Mouse (Mus musculus): Measurements from ENCODE around the gene Hmg20a.

Hmg20a gene

DNA sequence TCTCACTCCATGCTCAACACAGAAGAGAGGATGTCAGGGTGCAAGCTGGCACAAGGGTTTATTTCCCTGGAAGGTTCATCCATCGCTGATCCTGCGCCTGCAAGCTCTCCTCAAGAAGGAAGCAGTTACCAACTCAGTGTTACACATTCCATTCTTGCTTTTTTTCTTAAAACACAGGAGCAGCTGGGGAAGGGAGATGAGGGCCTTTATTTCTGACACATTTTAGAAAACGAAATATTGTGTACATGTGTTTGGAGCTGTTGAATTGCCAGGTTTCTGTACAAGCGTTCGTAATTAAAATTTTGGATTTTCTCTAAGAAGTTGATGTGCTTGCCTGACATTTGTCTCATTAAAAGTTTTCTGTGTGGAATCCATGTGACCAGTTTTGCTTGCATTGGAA is 78.2 kb downstream of the Hmg20a start:
- no peak for DNase-seq (ENCODE audit: low read depth, low spot score)

DNA sequence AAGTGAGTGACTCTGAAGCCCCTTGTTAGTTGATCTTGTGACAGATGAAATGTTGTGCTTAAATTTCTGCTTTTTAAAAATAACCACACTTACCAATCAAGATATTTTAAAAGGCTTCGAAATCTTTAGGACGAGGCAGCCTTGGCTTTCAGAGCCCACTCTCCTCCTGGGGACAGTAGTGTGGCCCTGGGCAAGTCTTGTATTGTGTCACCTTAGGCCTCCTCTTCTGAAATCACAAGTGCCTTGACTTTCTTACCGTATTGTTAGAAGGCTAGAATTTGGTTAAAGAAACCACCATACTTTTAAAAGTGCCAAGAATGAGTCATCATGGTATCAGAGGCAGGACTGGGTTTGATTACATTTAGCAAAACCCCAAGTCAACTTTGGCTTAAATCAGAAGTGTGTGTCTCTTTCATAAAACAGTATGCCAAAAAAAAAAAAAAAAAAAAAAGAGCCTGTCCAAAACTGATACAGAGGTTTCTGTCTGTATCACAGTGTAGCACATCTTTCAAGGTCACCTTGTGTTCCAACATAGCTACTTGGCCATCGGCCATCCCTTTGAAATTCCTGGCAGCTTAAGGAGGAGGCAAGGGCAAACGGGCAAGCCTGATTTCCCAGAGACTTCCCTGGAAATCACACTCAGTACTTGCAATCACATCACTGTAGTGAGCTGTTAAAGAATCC is 78.9 kb downstream of the Hmg20a start:
- DNase-seq (ENCODE audit: low read depth, low spot score): peak; percentile 57

DNA sequence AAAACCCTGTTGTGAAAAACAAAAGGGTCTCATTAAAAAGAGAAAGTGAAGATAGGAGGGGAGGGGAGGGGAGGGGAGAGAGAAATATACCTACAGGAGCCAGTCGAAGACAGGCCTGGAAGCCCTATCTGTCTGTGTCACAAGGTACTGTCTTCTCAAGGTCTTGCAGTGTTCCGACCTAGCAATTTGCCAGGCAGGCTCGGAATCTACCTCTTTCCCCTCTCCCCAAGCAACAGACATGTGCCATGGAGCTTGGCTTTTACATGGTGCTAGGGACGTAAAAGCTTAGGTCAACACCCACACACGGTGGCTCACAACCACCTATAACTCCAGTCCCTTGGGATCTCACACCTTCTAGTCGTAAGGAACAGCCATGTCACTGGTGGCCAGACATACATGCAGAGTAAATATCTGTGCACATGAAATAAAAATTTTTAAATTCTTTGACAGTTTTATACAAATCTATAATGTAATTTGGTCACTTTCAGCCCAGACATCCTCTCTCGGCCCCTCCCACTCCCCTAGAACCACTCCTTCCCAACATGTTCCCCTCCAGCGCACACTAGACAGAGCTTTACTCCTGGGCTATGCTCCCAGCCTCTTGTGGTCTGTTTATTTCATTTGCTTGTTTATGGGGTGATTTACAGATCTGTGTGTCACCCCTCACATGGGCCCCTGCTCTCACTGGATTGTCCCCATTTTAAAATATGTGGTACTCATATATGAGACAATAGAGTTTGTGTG is 81.1 kb downstream of the Hmg20a start:
- no peak for DNase-seq (ENCODE audit: low read depth, low spot score)

DNA sequence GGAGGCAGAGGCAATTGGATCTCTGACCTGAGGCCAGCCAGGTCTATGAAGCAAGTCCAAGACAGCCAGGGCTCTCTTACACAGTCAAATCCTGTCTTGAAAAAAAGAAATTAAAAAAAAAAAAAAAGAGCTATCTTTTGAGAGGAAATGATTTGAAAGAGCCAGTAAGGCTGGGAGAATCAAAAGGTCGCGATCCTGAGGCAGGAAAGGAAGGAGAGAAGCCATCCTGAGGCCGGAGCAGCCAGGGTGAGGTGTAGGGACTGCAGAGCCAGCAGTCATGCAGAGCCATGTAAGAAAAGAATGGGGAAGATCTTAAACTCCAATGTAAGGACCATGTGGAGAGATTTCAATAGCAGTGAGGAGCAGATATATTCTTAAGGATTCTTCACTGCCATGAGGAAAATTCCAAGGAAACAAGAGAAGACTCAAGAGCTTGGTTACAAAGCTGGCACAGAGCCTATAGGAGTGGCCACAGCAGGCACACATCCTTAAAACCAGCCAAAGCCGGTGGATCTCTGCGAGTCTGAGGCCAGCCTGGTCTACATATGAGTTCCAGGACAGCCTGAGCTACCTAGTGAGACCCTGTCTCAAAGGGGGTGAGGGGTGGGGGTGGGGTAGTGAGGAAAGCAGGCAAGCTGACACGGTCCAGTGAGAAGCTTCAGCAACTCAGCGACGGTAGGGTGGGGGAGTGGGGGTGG is 82.6 kb downstream of the Hmg20a start:
- DNase-seq (ENCODE audit: low read depth, low spot score): peak; percentile 40

DNA sequence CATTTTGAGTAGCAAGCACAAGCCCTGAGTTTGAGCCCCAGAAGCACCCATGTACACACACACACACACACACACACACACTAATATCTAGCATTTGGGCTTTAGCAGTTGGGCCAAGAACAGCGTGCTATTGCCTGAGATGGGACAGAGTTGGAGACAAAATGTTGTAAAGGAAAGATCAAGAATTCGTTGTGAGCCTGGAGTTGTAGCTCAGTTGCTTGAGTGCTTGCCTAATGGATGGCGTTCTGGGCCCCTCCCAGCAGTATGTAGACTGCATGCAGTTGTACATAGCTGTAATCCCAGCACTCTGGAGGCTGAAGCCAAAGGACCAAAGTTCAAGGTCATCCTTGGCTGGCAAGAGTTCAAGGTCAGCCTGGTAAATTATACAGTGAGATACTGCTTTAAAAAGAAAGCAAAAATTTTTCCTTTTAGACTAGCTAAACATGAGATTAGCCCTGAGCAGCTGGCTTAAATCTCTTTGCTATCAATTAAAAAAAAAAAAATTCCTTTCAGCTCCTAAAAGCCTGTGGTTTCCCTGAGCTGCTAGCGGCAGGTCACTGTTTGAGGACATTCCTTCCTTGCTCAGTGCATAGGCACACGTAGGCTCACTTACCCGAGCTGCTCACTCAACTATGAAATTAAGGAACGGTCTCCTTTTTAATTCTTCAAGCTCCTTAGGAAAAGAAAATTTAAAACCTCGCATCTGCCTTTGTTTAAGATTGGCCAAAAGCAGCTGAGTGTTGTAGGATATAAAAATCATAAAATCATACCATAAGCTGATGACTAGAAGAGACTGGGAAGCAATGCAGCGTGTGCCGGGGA is 83.5 kb downstream of the Hmg20a start:
- peak; percentile 27 for DNase-seq (ENCODE audit: low read depth, low spot score)

DNA sequence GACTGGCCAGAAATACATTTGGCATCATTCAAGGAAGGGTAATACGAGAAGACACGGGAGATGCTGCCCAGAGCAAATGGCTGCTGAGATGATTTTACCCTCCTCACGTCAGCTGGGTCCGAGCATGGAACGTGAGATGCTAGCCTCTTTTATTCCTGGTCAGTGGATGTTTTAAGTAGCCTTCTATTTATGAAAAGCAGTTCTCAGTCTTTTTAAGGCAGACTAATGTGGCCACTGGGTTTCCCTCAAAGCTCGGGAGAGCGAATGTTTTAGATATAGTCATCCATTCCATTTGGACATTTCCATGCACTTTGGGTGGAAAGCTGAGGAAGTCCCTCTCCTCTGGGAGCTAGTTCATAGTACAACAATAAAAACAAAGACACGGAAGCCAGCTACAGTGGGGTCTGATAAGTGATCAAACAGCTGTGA is 84.1 kb downstream of the Hmg20a start:
- no peak for DNase-seq (ENCODE audit: low read depth, low spot score)

DNA sequence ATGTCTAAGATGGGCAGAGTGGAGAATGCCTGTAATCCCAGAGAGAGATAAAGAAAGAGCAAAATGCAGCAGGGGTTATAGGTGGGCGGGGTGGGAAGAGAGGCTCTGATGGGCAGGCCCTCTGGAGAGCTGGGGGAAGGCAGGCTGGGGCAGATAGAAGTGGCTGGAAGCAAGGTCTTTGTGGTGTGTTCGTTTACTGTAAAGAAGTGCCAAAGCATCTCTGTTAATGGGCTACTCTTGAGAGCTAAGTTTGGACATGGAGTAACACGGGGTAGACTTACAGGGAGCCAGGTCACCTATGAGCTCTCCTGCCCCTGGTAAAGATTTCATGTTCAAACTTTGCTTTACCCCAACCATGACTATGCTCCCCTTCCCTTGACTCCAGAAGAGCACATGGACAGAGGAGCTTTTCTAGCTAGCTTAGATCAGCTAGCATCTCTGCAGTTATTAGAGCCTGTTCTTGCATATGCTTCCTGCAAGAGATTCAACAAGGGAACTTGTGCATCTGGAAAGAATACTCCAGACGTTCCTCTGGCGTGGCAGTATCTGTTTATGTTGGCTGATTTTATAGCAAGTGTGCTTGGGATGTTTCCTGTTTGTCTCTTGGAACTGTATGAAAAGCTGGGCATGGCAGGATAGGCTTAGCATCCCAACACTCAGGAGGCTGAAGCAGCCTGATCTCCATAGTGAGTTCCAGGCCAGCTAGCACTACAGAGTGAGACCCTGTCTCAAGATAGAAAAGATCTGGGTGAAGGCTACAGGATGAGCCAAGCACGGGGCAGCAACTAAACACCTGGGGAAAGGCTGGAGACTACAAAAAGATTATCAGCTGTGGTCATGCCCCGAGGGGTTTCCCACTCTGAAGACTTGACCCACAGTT is 85.5 kb downstream of the Hmg20a start:
- no peak for DNase-seq (ENCODE audit: low read depth, low spot score)

DNA sequence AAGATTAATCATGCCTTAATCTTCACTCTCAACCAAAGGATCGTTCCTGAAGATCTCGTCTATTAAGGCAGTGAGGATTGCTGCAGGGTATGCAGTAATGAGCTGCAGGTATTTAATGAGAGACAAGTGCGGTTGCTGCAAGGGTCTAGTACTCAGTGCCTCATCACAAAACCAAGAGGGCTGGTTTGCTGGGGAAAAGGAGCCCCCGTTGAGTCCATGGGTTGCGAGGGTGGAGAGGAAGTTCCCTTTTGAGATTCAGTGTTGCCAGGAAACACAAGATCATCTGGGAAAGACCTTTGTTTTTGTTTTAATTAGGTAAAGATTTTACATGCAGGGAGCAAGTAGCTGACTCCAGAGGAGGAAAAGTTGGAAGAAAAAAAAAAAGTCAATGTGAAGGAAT is 86.1 kb downstream of the Hmg20a start:
- no peak for DNase-seq (ENCODE audit: low read depth, low spot score)

DNA sequence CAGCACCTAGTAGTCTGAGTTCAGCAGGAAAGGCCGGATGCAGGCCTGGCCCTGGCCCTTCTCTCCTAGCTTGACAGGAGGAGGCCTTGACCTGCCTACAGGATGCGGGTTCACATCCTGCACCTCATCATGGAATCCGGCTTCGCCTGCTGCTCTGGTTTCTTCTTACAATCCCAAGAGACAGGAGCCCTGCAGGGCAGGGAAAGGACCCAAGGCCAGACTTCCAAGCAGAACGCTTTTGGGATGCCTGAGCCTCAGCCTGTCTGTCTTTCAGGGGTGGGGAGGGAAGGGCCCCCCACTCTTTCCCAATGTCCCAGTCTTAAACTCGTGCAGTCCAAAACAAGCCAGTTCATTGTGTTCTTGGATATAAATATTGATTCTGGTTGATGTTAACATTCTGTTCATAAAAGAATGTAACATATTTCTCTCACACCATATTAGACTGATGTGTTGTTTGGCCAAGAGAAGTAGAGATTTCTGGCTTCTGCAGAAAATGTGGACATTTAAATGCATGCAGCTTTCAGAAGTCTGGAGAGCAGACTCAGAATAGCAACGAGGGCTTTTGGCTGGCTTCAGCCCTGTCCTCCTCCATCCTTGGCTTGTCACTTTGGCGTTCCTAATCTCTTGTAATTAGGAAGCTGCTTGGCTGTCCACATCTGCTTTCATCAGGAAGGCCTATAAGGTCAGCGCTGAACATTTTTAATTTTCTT is 86.8 kb downstream of the Hmg20a start:
- no peak for DNase-seq (ENCODE audit: low read depth, low spot score)

DNA sequence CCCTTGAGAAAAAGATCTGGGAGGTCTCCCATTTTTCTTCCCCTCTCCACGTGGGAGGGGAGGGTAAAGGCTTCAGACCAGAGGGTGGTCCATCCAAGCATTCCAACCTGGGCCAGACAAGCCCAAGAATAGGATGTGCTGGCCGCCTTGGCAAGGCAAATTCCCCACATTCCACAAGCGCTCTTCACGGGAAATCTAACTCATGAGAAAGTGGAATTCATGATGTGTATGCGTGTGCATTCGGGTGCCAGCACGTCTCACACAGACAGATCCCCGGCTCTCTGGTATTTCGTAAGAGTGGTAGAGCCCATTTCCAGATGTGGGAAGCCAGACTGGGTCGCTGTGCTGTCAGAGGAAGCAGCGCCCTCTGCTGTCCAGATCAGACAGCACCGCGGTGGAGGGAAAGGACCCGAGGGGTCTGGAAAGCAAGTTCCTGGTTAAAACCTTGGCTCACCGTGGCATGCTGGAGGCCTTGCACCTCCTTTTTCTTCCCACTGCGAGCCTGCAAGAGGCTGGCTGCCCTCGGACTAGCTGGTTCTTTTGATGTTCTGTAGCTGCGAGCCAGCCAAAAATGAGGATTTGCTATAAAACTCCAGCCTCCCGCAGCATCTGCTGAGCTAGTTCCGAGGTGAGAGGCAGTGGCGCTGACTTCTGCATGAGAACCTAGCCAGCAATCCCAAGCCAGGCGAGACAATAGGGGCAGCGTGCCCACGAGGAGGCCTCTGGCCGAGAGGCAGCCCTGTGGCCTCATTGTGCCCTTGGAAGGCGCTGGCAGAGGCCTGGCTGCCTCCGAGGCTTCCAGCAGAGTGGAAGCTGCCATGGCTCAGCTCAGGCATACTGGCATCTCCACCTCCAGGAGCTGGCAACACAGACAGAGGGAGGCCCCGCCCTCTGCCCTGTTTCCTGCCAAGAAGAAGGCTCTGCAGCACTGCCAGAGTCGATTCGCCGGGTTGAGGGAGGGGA is 87.7 kb downstream of the Hmg20a start:
- DNase-seq (ENCODE audit: low read depth, low spot score): peak; percentile 93

DNA sequence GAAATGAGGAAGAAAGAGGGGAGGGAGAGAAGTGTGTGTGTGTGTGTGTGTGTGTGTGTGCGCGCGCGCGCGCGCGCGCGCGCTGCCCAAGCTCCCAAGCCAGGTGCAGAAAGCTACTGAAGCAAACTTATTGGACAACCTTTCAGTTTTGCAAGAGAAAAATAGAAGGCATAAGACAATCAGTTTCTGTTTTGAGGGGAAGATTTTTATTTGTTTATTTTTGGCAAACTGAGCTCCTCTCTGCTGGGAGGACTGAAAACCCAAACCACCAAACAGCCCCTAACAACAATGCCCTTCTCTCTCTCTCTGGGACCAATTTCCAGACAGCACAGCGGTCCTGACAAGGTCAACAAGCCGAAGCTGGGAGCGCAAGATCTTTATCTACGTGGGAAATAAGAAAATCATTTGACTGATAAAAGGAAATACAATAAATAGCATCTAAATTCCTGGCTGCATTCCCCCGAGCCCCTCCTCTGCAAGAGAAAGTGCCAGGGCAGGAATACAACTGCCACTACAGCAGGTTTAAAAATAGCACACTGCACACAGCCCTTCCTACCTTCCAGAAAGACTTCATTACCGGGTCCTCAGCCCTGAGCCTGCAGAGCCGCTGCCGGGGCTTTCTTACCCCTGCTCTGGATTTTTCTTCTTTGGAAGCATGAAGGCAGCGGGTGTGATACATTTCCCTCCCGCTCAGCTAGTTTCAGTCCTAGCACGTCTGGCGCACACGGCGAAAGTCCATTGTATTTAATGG is 88.7 kb downstream of the Hmg20a start:
- DNase-seq (ENCODE audit: low read depth, low spot score): peak; percentile 20

DNA sequence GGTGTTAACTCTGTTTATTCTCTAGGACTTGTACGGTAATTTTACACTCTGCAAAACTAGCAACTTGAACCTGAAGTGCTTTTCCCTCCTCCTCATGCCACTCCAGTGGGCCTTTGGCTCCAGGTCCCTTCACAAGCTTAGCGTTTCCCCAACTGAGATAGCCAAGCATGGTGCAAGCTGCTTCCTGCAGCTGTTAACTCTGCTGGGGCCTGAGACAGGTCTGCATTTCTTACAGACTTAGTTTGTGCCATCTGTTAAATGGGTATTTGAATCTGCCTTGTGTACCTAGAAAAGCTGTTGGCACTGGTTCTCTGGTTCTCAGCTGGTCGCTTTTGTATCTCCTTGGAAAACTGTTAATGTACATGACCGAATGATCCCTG is 89.3 kb downstream of the Hmg20a start:
- DNase-seq (ENCODE audit: low read depth, low spot score): no peak

DNA sequence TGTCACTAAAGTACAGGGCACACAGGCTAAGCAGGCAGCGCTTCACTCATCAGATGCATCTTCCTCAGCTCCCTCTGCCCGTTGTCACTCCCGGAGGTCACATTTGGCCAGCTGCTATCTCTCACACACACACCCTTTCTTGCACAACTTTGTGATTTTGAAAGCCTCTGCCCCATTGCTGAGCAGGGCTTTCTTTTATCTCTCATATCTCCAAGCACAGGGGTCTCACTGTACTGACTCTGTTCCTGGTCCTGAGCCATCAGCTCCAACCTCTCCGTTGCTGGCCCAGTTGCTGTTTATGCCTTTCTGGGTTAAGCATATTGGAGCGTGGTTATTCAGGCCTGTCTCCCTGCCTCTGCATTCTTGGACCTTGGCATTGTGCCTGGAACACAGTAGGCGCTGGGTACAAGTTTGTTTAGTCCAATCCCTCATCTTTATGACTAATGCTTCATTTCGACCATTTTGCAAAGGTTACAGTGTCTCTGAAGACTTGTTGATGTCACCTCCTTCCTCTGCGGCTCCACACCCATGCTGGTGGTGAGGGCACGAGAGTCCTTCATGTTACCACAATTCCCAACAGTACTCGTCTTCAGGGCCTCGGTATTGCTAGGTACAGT is 90.5 kb downstream of the Hmg20a start:
- no peak for DNase-seq (ENCODE audit: low read depth, low spot score)

DNA sequence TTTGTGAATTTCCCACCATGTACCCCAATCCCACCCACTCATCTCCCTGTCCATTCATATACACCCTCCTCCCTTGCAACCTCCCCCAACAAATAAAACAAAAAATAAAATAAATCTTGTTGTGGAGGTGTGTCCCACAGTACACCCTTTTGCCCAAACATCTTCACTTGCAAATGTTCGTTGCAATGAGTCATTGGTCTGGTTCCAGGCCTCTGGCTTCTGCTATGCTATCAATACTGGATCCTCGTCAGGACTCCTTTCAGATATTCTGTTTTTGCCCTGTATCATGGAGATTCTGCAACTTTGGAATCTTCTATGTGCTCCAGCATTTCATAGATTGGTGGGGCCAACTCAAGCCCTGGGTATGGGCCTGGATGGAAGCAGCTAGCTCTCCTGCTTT is 91.9 kb downstream of the Hmg20a start:
- no peak for DNase-seq (ENCODE audit: low read depth, low spot score)

DNA sequence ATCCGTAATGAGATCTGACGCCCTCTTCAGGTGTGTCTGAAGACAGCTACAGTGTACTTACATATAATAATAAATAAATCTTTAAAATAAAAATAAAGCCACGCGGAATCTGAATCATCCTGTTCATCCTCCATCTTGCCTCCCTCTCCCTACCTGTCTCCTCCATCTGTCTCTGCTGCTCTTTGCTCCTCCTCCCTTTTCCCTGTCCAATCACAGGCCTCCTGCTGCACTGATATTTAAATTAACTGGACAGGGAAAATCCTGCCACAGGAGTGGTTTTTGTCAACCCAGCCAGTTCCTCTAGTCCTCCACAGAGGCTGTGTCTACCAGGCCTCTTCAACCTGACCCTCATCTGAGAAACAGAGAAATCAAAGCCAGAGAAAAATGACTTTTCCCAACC is 94.1 kb downstream of the Hmg20a start:
- DNase-seq (ENCODE audit: low read depth, low spot score): peak; percentile 63

DNA sequence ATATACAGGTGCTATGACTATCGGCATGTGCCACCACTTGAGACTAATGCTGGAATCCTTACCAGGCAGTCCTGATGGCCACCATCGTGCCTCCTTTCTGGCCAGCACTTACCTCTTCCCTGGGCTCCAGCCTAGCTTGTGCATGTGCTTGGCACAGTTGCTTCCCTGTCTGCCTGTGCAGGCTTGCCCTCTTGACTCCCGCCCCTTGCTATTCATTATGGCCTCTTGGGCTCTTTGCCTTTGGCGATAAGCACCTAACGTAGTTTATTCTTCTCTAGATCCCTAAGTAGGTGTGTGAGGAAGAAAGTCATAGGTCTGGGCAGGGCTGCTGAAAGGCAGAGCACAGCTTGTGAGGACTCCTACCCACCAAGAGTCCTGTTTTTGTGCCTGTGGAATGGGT is 96.7 kb downstream of the Hmg20a start:
- no peak for DNase-seq (ENCODE audit: low read depth, low spot score)

DNA sequence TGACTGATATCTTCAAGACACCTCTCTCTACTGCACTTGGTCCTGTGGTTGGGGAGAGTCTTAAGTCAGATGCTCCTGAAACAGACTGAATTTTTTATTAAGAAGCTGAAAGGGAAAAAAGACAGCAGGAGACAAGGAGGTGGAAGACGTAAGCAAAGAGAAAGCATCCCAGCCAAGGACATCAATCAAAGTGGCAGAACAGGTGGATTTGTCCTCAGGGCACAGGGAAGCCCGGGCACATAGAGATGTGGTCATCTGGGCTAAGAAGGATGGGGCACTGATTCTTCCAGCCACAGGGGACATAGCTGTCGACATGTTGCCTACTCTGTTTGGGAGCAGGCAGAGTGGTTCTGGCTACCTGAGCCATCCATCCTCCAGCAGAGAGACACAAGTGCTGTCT is 97.8 kb downstream of the Hmg20a start:
- no peak for DNase-seq (ENCODE audit: low read depth, low spot score)

DNA sequence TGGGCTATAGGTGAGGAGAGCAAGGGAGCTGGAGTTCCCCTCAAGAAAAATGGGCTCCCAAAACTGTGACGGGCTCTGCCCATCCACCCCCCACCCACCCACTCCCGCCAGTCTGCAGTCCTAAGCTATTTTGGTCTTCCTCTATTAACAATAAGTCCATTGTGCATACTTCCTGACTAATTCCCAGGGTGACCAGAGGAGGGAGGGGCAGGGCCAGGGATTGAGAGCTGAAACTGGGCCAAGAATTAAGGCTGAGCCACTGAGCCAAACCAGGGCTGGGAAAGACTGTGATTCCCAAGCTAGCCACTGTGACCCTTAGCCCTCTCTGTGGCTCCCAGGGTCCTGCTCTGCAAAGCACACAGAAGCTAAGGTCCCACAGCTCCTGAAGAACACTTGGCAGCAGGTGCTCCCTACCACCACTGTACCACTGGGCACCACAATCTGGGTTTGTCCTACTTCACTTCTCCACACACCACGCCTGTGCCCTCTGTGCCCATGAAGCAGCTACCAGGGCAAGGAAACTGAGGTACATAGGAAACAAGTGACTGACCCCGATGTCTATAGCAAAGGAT is 98.4 kb downstream of the Hmg20a start:
- DNase-seq (ENCODE audit: low read depth, low spot score): no peak

Measured in ZHBTc4 (cell line).